Mouse (Mus musculus) embryonic facial prominence, embryonic 14.5 days (tissue): ENCODE measurements around the gene Hcfc2. TPM values are rescaled to one million over a fixed set of nuclear protein-coding genes. Genes with fewer than 3 reads are reported as not detected.

Experiments used
- ATAC-seq: fragments of 200-750 bp; cut with Nextera tagmentation; 2 replicates; pipeline ENCODE4 v1.8.0; 2017; ENCODE audit warnings: low read depth, moderate number of reproducible peaks, moderate TSS enrichment
- DNase-seq: peaks from one replicate; pipeline ENCODE4 v3.0.0-alpha.2; 2015; ENCODE audit warnings: low spot score
- H3K27ac ChIP-seq: fragments of 300-500 bp; sonication (generic); replicated peaks from 2 replicates; pipeline ENCODE4 v1.5.1; 2014; ENCODE audit warnings: low read depth, mild to moderate bottlenecking, low read length, moderate library complexity
- H3K27me3 ChIP-seq: fragments of 300-500 bp; sonication (generic); replicated peaks from 2 replicates; pipeline ENCODE4 v1.6.1; 2014; ENCODE audit warnings: low read length; ENCODE audit not compliant: control insufficient read depth, insufficient read depth
- H3K36me3 ChIP-seq: fragments of 300-500 bp; sonication (generic); 2 replicates; pipeline ENCODE4 v1.6.1; 2014; ENCODE audit warnings: low read length, mixed read lengths; ENCODE audit not compliant: control insufficient read depth, insufficient read depth
- H3K4me1 ChIP-seq: fragments of 300-500 bp; sonication (generic); 2 replicates; pipeline ENCODE4 v1.6.1; 2014; ENCODE audit warnings: antibody characterized with exemption, low read length; ENCODE audit not compliant: control insufficient read depth, insufficient read depth
- H3K4me2 ChIP-seq: fragments of 300-500 bp; sonication (generic); 2 replicates; pipeline ENCODE4 v1.6.1; 2014; ENCODE audit warnings: low read depth, mild to moderate bottlenecking, low read length, moderate library complexity, mixed read lengths
- H3K4me3 ChIP-seq: fragments of 300-500 bp; sonication (generic); 2 replicates; pipeline ENCODE4 v1.5.1; 2014; ENCODE audit warnings: low read depth, mild to moderate bottlenecking, low read length
- H3K9ac ChIP-seq: fragments of 300-500 bp; sonication (generic); 2 replicates; pipeline ENCODE4 v1.6.1; 2014; ENCODE audit warnings: low read depth, mild to moderate bottlenecking, low read length, moderate library complexity, mixed read lengths
- H3K9me3 ChIP-seq: fragments of 300-500 bp; sonication (generic); 2 replicates; pipeline ENCODE4 v1.6.1; 2016; ENCODE audit warnings: low read length; ENCODE audit not compliant: control insufficient read depth
- WGBS: fragments of 180-500 bp; shearing (Covaris S2); extraction: QIAGEN DNeasy Blood & Tissue Kit; methylation state at CpG from one replicate; pipeline ENCODE4 v1.1.7; 2014; 5-methylcytosine and 5-hydroxymethylcytosine counted together
- polyA plus RNA-seq: library from polyadenylated mRNA; unstranded; fragments of >200 nt; fragmentation: Nextera tagmentation; extraction: Ambion mirVana; gene quantifications from 2 replicates; pipeline ENCODE4 v1.2.1, GENCODE M21; 2014

Gene Hcfc2
- polyA plus RNA-seq, 1 experiment from 2014 or later = 49.4 TPM

- WGBS = 80% methylated on average over 6 of the region's 6 CpGs
- Histone ChIP-seq H3K27me3 (no peaks in the 10 kb centered on the region), H3K9me3 (no peaks in the 10 kb centered on the region), H3K4me2 (no peak overlapping the region), H3K27ac (no peak overlapping the region), H3K4me1 (peaks cover 19% of the 10 kb centered on the region), H3K36me3 (peaks cover 80% of the 10 kb centered on the region), H3K9ac (no peak overlapping the region), H3K4me3 (no peak overlapping the region)
- ATAC-seq = no peak
- DNase-seq = no peak
Measured at GRCm38 (mm10) chr10:82758368-82758767, 62.4 kb downstream of the Hcfc2 start.

- H3K4me1 ChIP-seq = peaks cover 19% of the 10 kb centered on the region
- H3K27ac ChIP-seq = no peak overlapping the region
- no peak for ATAC-seq
- no peak overlapping the region for H3K4me3 ChIP-seq
- no peak overlapping the region for H3K9ac ChIP-seq
- no peak overlapping the region for H3K4me2 ChIP-seq
- H3K9me3 ChIP-seq = no peaks in the 10 kb centered on the region
- peaks cover 75% of the 10 kb centered on the region for H3K36me3 ChIP-seq
- WGBS = 96% methylated on average over 3 of the region's 3 CpGs
- no peaks in the 10 kb centered on the region for H3K27me3 ChIP-seq
- DNase-seq = no peak
Measured at GRCm38 (mm10) chr10:82758878-82759277, 62.9 kb downstream of the Hcfc2 start.

GRCm38 (mm10) chr10:82759706-82760105, 63.7 kb downstream of the Hcfc2 start:
- Histone ChIP-seq H3K36me3 (peaks cover 66% of the 10 kb centered on the region), H3K4me2 (no peak overlapping the region), H3K27me3 (no peaks in the 10 kb centered on the region), H3K4me3 (no peak overlapping the region), H3K4me1 (peaks cover 19% of the 10 kb centered on the region), H3K9ac (no peak overlapping the region), H3K27ac (no peak overlapping the region), H3K9me3 (no peaks in the 10 kb centered on the region)
- DNase-seq (no peak), ATAC-seq (no peak)
- 84% methylated on average over 5 of the region's 5 CpGs for WGBS

- Histone ChIP-seq H3K9ac (peak overlapping the region; percentile 2; the same call in 1 of the 2 replicates), H3K27ac (no peak overlapping the region), H3K4me3 (no peak overlapping the region), H3K9me3 (no peaks in the 10 kb centered on the region), H3K36me3 (peaks cover 53% of the 10 kb centered on the region), H3K4me2 (peak overlapping the region; percentile 20; the same call in 1 of the 2 replicates), H3K4me1 (peaks cover 19% of the 10 kb centered on the region), H3K27me3 (no peaks in the 10 kb centered on the region)
- no peak for DNase-seq
- 71% methylated on average over 9 of the region's 9 CpGs for WGBS
- no peak for ATAC-seq
Measured at GRCm38 (mm10) chr10:82761037-82761811, 65.3 kb downstream of the Hcfc2 start.

GRCm38 (mm10) chr10:82762756-82763681, 67.1 kb downstream of the Hcfc2 start:
- peaks cover 35% of the 10 kb centered on the region for H3K36me3 ChIP-seq
- peak; percentile 22 for ATAC-seq
- peaks cover 19% of the 10 kb centered on the region for H3K4me1 ChIP-seq
- H3K4me3 ChIP-seq = peak overlapping the region; percentile 89
- no peaks in the 10 kb centered on the region for H3K9me3 ChIP-seq
- peak overlapping the region; percentile 98 for H3K9ac ChIP-seq
- peak overlapping the region; percentile 77 for H3K4me2 ChIP-seq
- peak; percentile 62 for DNase-seq
- under 1% methylated on average over 28 of the region's 48 CpGs for WGBS
- H3K27me3 ChIP-seq = no peaks in the 10 kb centered on the region
- peak overlapping the region; percentile 100 for H3K27ac ChIP-seq

GRCm38 (mm10) chr10:82763840-82764631, 68.1 kb downstream of the Hcfc2 start, which contains the start of gene Nfyb:
Nfyb (minus strand) TSS chr10:82764144.
- Histone ChIP-seq H3K4me2 (peak within 1 kb of the TSS; percentile 77), H3K4me3 (peak within 1 kb of the TSS; percentile 89), H3K9ac (peak within 1 kb of the TSS; percentile 98), H3K9me3 (no peaks in the 10 kb centered on the region), H3K36me3 (peaks cover 25% of the 10 kb centered on the region), H3K27me3 (no peaks in the 10 kb centered on the region), H3K27ac (peak within 1 kb of the TSS; percentile 100), H3K4me1 (peaks cover 19% of the 10 kb centered on the region)
- DNase-seq (peak; percentile 99), ATAC-seq (peak; percentile 97)
- WGBS = 4% methylated on average over 16 of the region's 68 CpGs

GRCm38 (mm10) chr10:82768901-82769300, 72.9 kb downstream of the Hcfc2 start:
- no peak for ATAC-seq
- Histone ChIP-seq H3K4me1 (no peaks in the 10 kb centered on the region), H3K27ac (no peak overlapping the region), H3K4me3 (no peak overlapping the region), H3K36me3 (no peaks in the 10 kb centered on the region), H3K27me3 (no peaks in the 10 kb centered on the region), H3K4me2 (no peak overlapping the region), H3K9ac (no peak overlapping the region), H3K9me3 (0 out of 2 replicates have a peak, but pooled peaks cover 4% of the 10 kb centered on the region)
- 27% methylated on average over 9 of the region's 9 CpGs for WGBS
- DNase-seq = peak; percentile 21

GRCm38 (mm10) chr10:82770713-82771112, 74.8 kb downstream of the Hcfc2 start:
- no peak overlapping the region for H3K27ac ChIP-seq
- no peak overlapping the region for H3K9ac ChIP-seq
- H3K4me1 ChIP-seq = no peaks in the 10 kb centered on the region
- ATAC-seq (no peak), DNase-seq (no peak)
- H3K9me3 ChIP-seq = 0 out of 2 replicates have a peak, but pooled peaks cover 4% of the 10 kb centered on the region
- H3K4me3 ChIP-seq = no peak overlapping the region
- H3K27me3 ChIP-seq = no peaks in the 10 kb centered on the region
- no peak overlapping the region for H3K4me2 ChIP-seq
- 83% methylated on average over 2 of the region's 2 CpGs for WGBS
- H3K36me3 ChIP-seq = no peaks in the 10 kb centered on the region
